Mouse (Mus musculus) ES-E14 (cell line): ENCODE results near the gene Slc22a20. TPM values are rescaled to one million over a fixed set of nuclear protein-coding genes. Genes with fewer than 3 reads are reported as not detected.

Experiments used
- DNase-seq: peaks from one replicate; pipeline ENCODE4 v3.0.0-alpha.2; 2013; ENCODE audit warnings: low read depth, low spot score
- H3K27ac ChIP-seq: 2 replicates; pipeline ENCODE4 v1.5.1; 2012; ENCODE audit warnings: low read depth, mild to moderate bottlenecking, low read length, moderate library complexity, mixed read lengths; ENCODE audit not compliant: poor library complexity, insufficient read depth, severe bottlenecking
- H3K36me3 ChIP-seq: 2 replicates; pipeline ENCODE4 v1.6.1; 2012; ENCODE audit warnings: mild to moderate bottlenecking, low read length, moderate library complexity, mixed read lengths; ENCODE audit not compliant: control insufficient read depth, poor library complexity, insufficient read depth, severe bottlenecking
- H3K4me1 ChIP-seq, 2 experiments: fragments of 150-350 bp in 1 of 2; sonication (generic) in 1 of 2; 2 replicates each; pipeline ENCODE4 v1.6.1; 2012; ENCODE audit warnings: low read length in 2 of 2, mild to moderate bottlenecking in 1 of 2, mixed read lengths in 1 of 2; ENCODE audit not compliant: control insufficient read depth in 2 of 2, insufficient read depth in 2 of 2, poor library complexity in 1 of 2
- H3K4me3 ChIP-seq, 2 experiments: fragments of 150-350 bp in 1 of 2; sonication (generic) in 1 of 2; 2 replicates each; pipeline ENCODE4 v1.5.1; 2012; ENCODE audit warnings: low read length in 2 of 2, low read depth in 1 of 2, mild to moderate bottlenecking in 1 of 2, mixed read lengths in 1 of 2; ENCODE audit not compliant: insufficient read depth in 1 of 2, poor library complexity in 1 of 2, severe bottlenecking in 1 of 2
- H3K9ac ChIP-seq: 2 replicates; pipeline ENCODE4 v1.6.1; 2012; ENCODE audit warnings: low read depth, mild to moderate bottlenecking, low read length, mixed read lengths; ENCODE audit not compliant: poor library complexity, insufficient read depth, severe bottlenecking
- H3K9me3 ChIP-seq: fragments of 150-350 bp; sonication (generic); 2 replicates; pipeline ENCODE4 v1.6.1; 2012; ENCODE audit warnings: low read depth, mild to moderate bottlenecking, low read length; ENCODE audit not compliant: control insufficient read depth, insufficient read depth
- CHD2 ChIP-seq: IDR thresholded peaks from 2 replicates; pipeline ENCODE4 v1.6.1; 2014; ENCODE audit warnings: mild to moderate bottlenecking, low read depth, low read length, inconsistent platforms
- HCFC1 ChIP-seq: IDR thresholded peaks from 2 replicates; pipeline ENCODE4 v1.6.1; 2012; ENCODE audit warnings: low read length, inconsistent platforms, borderline replicate concordance; ENCODE audit not compliant: insufficient read depth
- MAFK ChIP-seq: IDR thresholded peaks from 2 replicates; pipeline ENCODE4 v1.6.1; 2014; ENCODE audit warnings: mild to moderate bottlenecking, low read depth, low read length, inconsistent platforms; ENCODE audit not compliant: insufficient read depth
- ZC3H11A ChIP-seq: IDR thresholded peaks from 2 replicates; pipeline ENCODE4 v1.6.1; 2012; ENCODE audit warnings: low read depth, mild to moderate bottlenecking, inconsistent platforms, low read length, borderline replicate concordance
- ZNF384 ChIP-seq: IDR thresholded peaks from 2 replicates; pipeline ENCODE4 v1.6.1; 2012; ENCODE audit warnings: low read depth, low read length, inconsistent platforms
- in situ Hi-C, 2 experiments: fragments of 600-800 bp; cut with MboI; formaldehyde crosslinking; loops; one replicate each; pipeline ENCODE4 v1.15.1; 2025; ENCODE audit warnings: low sequenced_read_pairs in 2 of 2, inconsistent platforms in 1 of 2; ENCODE audit not compliant: unreplicated experiment in 2 of 2
- total RNA-seq: library from RNA; depleted of rRNA; stranded (reverse); fragments of 300-350 nt; gene quantifications from 2 replicates; pipeline ENCODE4 v1.2.3, GENCODE M21; 2012

The Slc22a20 gene
- total RNA-seq, 1 experiment: 0.54 TPM

- DNase-seq: no peak
- peaks cover 5 to 21% of the 10 kb centered on the region in 2 experiments for H3K4me1 ChIP-seq
- no peak overlapping the region for H3K9ac ChIP-seq
- H3K27ac ChIP-seq: no peak overlapping the region
- no peaks in the 10 kb centered on the region for H3K9me3 ChIP-seq
- TF ChIP-seq HCFC1 (no peak), ZNF384 (no peak), MAFK (no peak), CHD2 (no peak)
- H3K4me3 ChIP-seq: no peak overlapping the region
- in situ Hi-C loops: no loop called here
- H3K36me3 ChIP-seq: no peaks in the 10 kb centered on the region
These were observed 21.1 kb upstream of the Slc22a20 start for GRCm38 (mm10) chr19:6007013-6007412.

- TF ChIP-seq ZC3H11A: no peak
- TF ChIP-seq MAFK: no peak
- TF ChIP-seq HCFC1: no peak
- no peak for TF ChIP-seq ZNF384
- DNase-seq: no peak
- in situ Hi-C loops: no loop called here
These were observed 19.6 kb upstream of the Slc22a20 start for GRCm38 (mm10) chr19:6005541-6005940.

GRCm38 (mm10) chr19:5999969-6000368, 14.0 kb upstream of the Slc22a20 start:
- Histone ChIP-seq H3K4me3 (no peak overlapping the region), H3K4me1 (no peaks in the 10 kb centered on the region), H3K36me3 (no peaks in the 10 kb centered on the region; the same call in 1 of the 2 replicates), H3K9me3 (no peaks in the 10 kb centered on the region), H3K27ac (no peak overlapping the region), H3K9ac (no peak overlapping the region)
- no peak for TF ChIP-seq HCFC1
- in situ Hi-C loops: no loop called here
- no peak for DNase-seq

More at GRCm38 (mm10) chr19:6005541-6005940, 19.6 kb upstream of the Slc22a20 start:
- Histone ChIP-seq H3K27ac (no peak overlapping the region), H3K9ac (no peak overlapping the region), H3K36me3 (no peaks in the 10 kb centered on the region), H3K4me1 (peaks cover 3 to 15% of the 10 kb centered on the region in 2 experiments), H3K4me3 (no peak overlapping the region), H3K9me3 (no peaks in the 10 kb centered on the region)

GRCm38 (mm10) chr19:5998180-5998579, 12.2 kb upstream of the Slc22a20 start:
- Histone ChIP-seq H3K4me1 (no peaks in the 10 kb centered on the region), H3K9me3 (no peaks in the 10 kb centered on the region), H3K4me3 (no peak overlapping the region), H3K9ac (no peak overlapping the region), H3K27ac (no peak overlapping the region), H3K36me3 (no peaks in the 10 kb centered on the region; the same call in 1 of the 2 replicates)
- no peak for TF ChIP-seq HCFC1
- no peak for TF ChIP-seq MAFK
- TF ChIP-seq ZC3H11A: no peak
- DNase-seq: no peak
- in situ Hi-C loops: no loop called here

- H3K9me3 ChIP-seq: no peaks in the 10 kb centered on the region
- H3K9ac ChIP-seq: no peak overlapping the region
- H3K27ac ChIP-seq: no peak overlapping the region
- TF ChIP-seq ZC3H11A: no peak
- TF ChIP-seq HCFC1: no peak
- TF ChIP-seq CHD2: no peak
- TF ChIP-seq ZNF384: no peak
- no peak for TF ChIP-seq MAFK
- DNase-seq: no peak
- H3K4me1 ChIP-seq: peaks cover 0 to 9% of the 10 kb centered on the region in 2 experiments; a peak in 2 of 4 replicates
- in situ Hi-C loops: no loop called here
- no peak overlapping the region; a peak in 1 of 4 replicates for H3K4me3 ChIP-seq
- H3K36me3 ChIP-seq: peaks cover 5% of the 10 kb centered on the region; the same call in 1 of the 2 replicates
These were observed 8.8 kb upstream of the Slc22a20 start for GRCm38 (mm10) chr19:5994711-5995110.
